Mouse (Mus musculus) heart, postnatal 0 days (tissue): ENCODE measurements at regions not wholly inside any gene's neighbourhood (a gene's known extent, or its start where the extent isn't known, plus 50 kb on each side); places are given as distances from the start of the nearest gene placed in this dataset.

ENCODE experiments used
- ATAC-seq: fragments of 200-750 bp; cut with Nextera tagmentation; 2 replicates; pipeline ENCODE4 v1.8.0; 2017; ENCODE audit warnings: low read depth, moderate number of reproducible peaks, moderate library complexity; ENCODE audit not compliant: insufficient read depth
- DNase-seq: peaks from one replicate; pipeline ENCODE4 v3.0.0-alpha.2; 2016; ENCODE audit warnings: low spot score
- H3K27ac ChIP-seq: fragments of 300-500 bp; sonication (generic); 2 replicates; pipeline ENCODE4 v1.5.1; 2014; ENCODE audit warnings: low read depth, mild to moderate bottlenecking
- H3K27me3 ChIP-seq: fragments of 300-500 bp; sonication (generic); 2 replicates; pipeline ENCODE4 v1.6.1; 2014; ENCODE audit warnings: low read length, mixed read lengths; ENCODE audit not compliant: control insufficient read depth, insufficient read depth
- H3K36me3 ChIP-seq: fragments of 300-500 bp; sonication (generic); replicated peaks from 2 replicates; pipeline ENCODE4 v1.6.1; 2014; ENCODE audit warnings: low read length, mixed read lengths; ENCODE audit not compliant: control insufficient read depth, insufficient read depth
- H3K4me1 ChIP-seq: fragments of 300-500 bp; sonication (generic); 2 replicates; pipeline ENCODE4 v1.6.1; 2014; ENCODE audit warnings: antibody characterized with exemption; ENCODE audit not compliant: control insufficient read depth, insufficient read depth
- H3K4me2 ChIP-seq: fragments of 300-500 bp; sonication (generic); 2 replicates; pipeline ENCODE4 v1.6.1; 2014; ENCODE audit warnings: low read depth, mild to moderate bottlenecking, low read length, moderate library complexity
- H3K4me3 ChIP-seq: fragments of 300-500 bp; sonication (generic); 2 replicates; pipeline ENCODE4 v1.5.1; 2014; ENCODE audit warnings: low read depth, low read length
- H3K9ac ChIP-seq: fragments of 300-500 bp; sonication (generic); replicated peaks from 2 replicates; pipeline ENCODE4 v1.6.1; 2014; ENCODE audit warnings: low read depth, low read length, mixed read lengths
- H3K9me3 ChIP-seq: fragments of 300-500 bp; sonication (generic); replicated peaks from 2 replicates; pipeline ENCODE4 v1.6.1; 2016; ENCODE audit warnings: low read length; ENCODE audit not compliant: control insufficient read depth
- CTCF ChIP-seq: IDR thresholded peaks from 2 replicates; pipeline ENCODE4 v1.5.1; 2016; ENCODE audit warnings: antibody characterized with exemption, control low read depth, low read depth
- EP300 ChIP-seq: IDR thresholded peaks from 2 replicates; pipeline ENCODE4 v1.6.1; 2016; ENCODE audit warnings: antibody characterized with exemption, low read depth
- WGBS: fragments of 180-500 bp; shearing (Covaris S2); extraction: QIAGEN DNeasy Blood & Tissue Kit; methylation state at CpG from one replicate; pipeline ENCODE4 v1.1.7; 2014; 5-methylcytosine and 5-hydroxymethylcytosine counted together

GRCm38 (mm10) chr15:13324439-13324838 is 151.0 kb upstream of the Cdh6 start:
- H3K27ac ChIP-seq = no peak overlapping the region
- no peak overlapping the region for H3K4me2 ChIP-seq
- no peaks in the 10 kb centered on the region for H3K4me1 ChIP-seq
- H3K36me3 ChIP-seq = no peaks in the 10 kb centered on the region
- H3K9me3 ChIP-seq = no peaks in the 10 kb centered on the region
- H3K4me3 ChIP-seq = no peak overlapping the region
- H3K27me3 ChIP-seq = no peaks in the 10 kb centered on the region
- H3K9ac ChIP-seq = no peak overlapping the region
- no peak for ATAC-seq
- DNase-seq = no peak
- TF ChIP-seq EP300 (no peak), CTCF (no peak)
- WGBS = 78% methylated on average over 2 of the region's 2 CpGs

- ATAC-seq (no peak), DNase-seq (no peak)
- no peak overlapping the region for H3K9ac ChIP-seq
- 70% methylated on average over 10 of the region's 10 CpGs for WGBS
- no peak overlapping the region for H3K4me2 ChIP-seq
- TF ChIP-seq CTCF = no peak
- no peak for TF ChIP-seq EP300
- H3K4me3 ChIP-seq = no peak overlapping the region
- no peaks in the 10 kb centered on the region for H3K4me1 ChIP-seq
- no peaks in the 10 kb centered on the region for H3K9me3 ChIP-seq
- H3K36me3 ChIP-seq = no peaks in the 10 kb centered on the region
- no peaks in the 10 kb centered on the region for H3K27me3 ChIP-seq
- H3K27ac ChIP-seq = no peak overlapping the region
Measured at GRCm38 (mm10) chr15:13320599-13321348, 147.3 kb upstream of the Cdh6 start.

GRCm38 (mm10) chr15:13304562-13304961 is 131.1 kb upstream of the Cdh6 start:
- ATAC-seq = no peak
- no peak for TF ChIP-seq CTCF
- no peaks in the 10 kb centered on the region for H3K9me3 ChIP-seq
- H3K4me1 ChIP-seq = no peaks in the 10 kb centered on the region
- no peak for DNase-seq
- 77% methylated on average over 6 of the region's 6 CpGs for WGBS
- H3K36me3 ChIP-seq = no peaks in the 10 kb centered on the region
- no peak overlapping the region for H3K4me3 ChIP-seq
- H3K27me3 ChIP-seq = no peaks in the 10 kb centered on the region
- H3K27ac ChIP-seq = no peak overlapping the region
- no peak overlapping the region for H3K4me2 ChIP-seq
- H3K9ac ChIP-seq = no peak overlapping the region

DNA sequence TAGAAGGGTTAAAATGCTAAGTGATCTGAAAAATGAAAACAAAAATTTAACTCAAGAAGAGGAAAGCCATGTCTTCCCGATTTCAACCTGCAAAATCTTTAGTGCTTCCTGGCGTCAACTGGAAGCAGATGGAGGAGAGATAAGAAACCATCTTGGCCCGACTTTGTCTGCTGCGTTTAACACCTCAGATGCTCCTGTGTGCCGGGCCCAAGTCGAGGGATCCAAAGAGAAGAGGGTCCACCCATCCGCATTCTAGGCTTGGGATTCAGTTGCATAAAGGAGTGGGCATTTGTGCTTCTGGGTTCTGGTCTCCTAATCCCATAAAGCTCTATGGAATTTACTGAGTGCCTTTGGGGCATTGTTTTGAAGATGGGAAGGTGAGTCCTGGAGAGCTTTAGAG is 130.0 kb upstream of the Cdh6 start:
- WGBS = 75% methylated on average over 7 of the region's 7 CpGs
- H3K27ac ChIP-seq = no peak overlapping the region

GRCm38 (mm10) chr15:13302672-13303071 is 129.2 kb upstream of the Cdh6 start:
- Histone ChIP-seq H3K9ac (no peak overlapping the region), H3K4me1 (no peaks in the 10 kb centered on the region), H3K4me3 (no peak overlapping the region), H3K27me3 (no peaks in the 10 kb centered on the region), H3K27ac (no peak overlapping the region), H3K36me3 (no peaks in the 10 kb centered on the region), H3K4me2 (no peak overlapping the region), H3K9me3 (no peaks in the 10 kb centered on the region)
- WGBS = 78% methylated on average over 6 of the region's 6 CpGs
- ATAC-seq (no peak), DNase-seq (no peak)
- TF ChIP-seq EP300 (no peak), CTCF (no peak)

More for the DNA sequence above, 130.0 kb upstream of the Cdh6 start:
- TF ChIP-seq EP300 = no peak
- no peak for TF ChIP-seq CTCF
- Histone ChIP-seq H3K4me1 (no peaks in the 10 kb centered on the region), H3K4me3 (no peak overlapping the region), H3K9me3 (no peaks in the 10 kb centered on the region), H3K9ac (no peak overlapping the region), H3K27me3 (no peaks in the 10 kb centered on the region), H3K36me3 (no peaks in the 10 kb centered on the region), H3K4me2 (no peak overlapping the region)
- no peak for ATAC-seq
- no peak for DNase-seq

- H3K9ac ChIP-seq = no peak overlapping the region
- H3K27me3 ChIP-seq = no peaks in the 10 kb centered on the region
- H3K36me3 ChIP-seq = no peaks in the 10 kb centered on the region
- no peak overlapping the region for H3K4me3 ChIP-seq
- no peak for ATAC-seq
- WGBS = 39% methylated on average over 6 of the region's 6 CpGs
- DNase-seq = no peak
- no peaks in the 10 kb centered on the region for H3K9me3 ChIP-seq
- TF ChIP-seq EP300 (no peak), CTCF (no peak)
- no peaks in the 10 kb centered on the region for H3K4me1 ChIP-seq
- H3K4me2 ChIP-seq = no peak overlapping the region
- no peak overlapping the region for H3K27ac ChIP-seq
Measured at GRCm38 (mm10) chr15:13296967-13297366, 123.5 kb upstream of the Cdh6 start.
